Mouse (Mus musculus) right cerebral cortex, adult 18-20 months (tissue): Measurements from ENCODE around the gene Srpk1.
A peak's percentile ranks its signal among the peaks of the same experiment; 100 is the strongest.

ENCODE experiments used
- DNase-seq: peaks from one replicate; pipeline ENCODE4 v3.0.0; 2022; ENCODE audit warnings: mixed read lengths

Gene Srpk1

DNA sequence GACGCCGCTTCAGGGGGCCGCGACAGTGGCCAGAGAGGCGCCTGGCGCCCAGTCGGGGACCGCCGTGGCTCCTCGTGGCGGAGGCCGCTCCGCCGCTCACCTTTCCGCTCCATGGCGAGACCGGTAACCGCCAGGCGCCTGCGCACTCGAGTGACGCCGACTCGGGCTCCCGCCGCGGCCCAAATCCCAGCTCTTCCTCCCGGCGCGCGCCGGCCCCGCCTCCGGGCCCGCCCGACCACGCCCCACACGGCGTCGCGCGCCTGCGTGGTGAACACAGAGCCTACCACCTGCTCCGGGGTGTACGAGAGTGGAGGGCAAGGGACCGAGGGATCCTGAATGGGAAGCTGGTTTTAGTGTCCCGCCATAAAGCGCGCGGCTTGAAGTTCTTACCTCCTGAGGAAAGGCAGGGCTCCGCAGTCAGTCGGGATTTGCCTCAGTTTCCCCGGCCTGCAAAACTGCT lies at the start of gene Srpk1:
Gene Srpk1, minus strand, starts transcription at position 410 of the 460 bp plus-strand sequence.
- peak; percentile 92 for DNase-seq

DNA sequence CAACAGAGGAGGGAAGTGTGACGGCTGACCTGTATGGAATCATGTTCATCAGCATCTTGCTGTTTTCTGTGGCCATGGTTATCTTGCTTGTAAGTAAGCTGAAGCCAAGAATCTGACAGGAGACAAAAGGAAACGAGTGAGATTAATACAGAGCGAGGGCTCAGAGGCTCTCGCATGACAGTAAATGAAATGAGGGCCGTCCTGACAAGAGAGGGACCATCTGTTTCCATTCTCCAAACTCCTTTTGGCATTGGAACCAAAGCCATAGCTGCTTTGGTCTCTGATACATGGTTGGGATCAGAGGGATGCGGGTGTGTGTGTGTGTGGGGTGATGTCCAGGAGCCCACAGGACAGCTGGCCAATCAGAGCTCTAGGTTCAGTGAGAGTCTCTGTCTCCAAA lies 37.1 kb upstream of the Srpk1 start:
- no peak for DNase-seq

DNA sequence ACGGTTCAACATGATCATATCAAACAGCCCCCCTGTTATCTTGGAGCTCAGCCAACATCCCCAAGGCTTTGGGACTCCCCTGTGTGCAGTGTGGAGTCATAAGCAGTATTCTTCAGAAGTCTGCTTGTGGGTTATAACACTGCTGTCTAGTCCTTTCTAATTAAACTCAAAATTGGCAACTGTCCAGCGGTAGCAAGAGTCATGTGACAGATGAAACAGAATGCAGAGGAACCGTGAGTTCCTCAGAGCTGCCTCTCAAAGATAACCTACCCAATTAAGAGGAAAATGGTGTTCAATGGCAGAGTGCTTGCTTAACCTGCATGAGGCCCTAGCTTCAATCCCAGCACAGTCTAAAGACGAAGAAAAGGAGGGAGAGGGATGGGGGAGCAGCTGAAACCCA lies 35.4 kb upstream of the Srpk1 start:
- no peak for DNase-seq

DNA sequence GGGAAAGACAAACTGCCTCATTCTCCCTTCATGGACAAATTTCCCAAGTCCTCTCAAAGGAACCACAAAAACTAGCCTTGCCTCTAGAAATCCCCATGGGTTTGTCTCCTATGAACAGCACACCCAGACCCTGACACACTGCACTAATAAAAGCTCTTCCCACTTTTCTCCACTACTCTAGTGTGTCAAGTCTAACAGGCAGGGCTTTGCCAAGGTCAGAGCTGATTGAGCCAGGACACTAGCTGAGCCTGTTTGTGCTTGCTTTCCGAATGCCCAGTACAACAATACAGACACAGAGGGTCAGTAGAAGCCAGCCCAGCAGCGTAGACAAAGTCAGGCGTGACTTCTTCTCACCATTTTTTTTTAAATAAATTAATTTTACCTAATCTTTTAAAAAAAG lies 27.8 kb upstream of the Srpk1 start:
- no peak for DNase-seq

DNA sequence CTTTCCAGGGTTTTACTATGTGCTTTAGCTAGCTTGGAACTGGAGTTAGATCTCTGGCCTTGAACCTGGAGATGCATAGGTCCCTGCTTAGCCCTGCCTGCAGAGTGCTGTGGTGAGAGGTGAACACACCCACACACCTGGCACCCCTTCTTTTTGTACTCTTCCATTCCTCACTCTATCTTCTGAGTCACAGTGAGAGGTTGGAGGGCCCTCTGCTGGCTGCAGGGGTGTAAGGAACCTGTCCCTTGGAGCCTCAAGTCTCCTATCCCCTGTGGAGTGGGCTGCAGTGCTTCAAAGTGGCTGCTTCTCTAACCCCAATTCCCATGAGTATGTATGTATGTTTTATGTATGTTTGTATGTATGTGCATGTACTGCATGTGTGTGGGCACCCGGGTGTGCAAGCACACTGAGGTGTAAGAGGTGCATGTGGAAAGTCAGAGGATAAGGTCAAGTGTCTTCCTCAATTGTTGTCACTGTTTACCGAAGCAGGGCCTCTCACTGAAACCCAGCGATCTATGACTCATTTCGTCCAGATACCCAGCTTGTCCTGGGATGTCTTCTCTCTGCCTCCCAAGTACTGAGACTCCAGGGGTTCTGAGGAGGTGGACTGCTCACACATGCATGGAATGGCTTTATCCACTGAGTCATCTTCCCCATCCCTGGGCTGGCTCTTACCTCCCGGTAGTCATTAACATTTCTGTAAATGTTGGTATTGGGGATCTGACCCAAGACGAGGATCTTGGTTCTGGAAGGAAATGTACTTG lies 26.3 kb upstream of the Srpk1 start:
- peak; percentile 77 for DNase-seq

DNA sequence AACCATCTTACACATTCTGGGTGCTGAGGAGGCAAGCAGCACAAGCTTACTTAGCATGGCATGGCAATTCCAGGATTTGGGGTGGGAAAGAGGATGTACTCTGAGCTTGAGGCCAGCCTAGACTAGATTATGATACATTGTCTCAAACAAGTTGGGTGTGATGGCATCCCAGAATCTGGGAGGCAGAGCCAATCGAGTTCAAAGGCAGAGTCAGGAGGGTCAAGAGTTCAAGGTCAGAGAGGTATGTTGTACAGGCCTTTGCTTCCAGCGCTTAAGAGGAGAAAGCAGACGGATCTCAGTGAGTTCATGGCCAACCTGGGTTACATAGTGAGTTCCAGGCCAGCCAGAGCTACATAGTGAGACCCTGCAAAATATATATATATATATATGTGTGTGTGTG lies 23.7 kb upstream of the Srpk1 start:
- no peak for DNase-seq

DNA sequence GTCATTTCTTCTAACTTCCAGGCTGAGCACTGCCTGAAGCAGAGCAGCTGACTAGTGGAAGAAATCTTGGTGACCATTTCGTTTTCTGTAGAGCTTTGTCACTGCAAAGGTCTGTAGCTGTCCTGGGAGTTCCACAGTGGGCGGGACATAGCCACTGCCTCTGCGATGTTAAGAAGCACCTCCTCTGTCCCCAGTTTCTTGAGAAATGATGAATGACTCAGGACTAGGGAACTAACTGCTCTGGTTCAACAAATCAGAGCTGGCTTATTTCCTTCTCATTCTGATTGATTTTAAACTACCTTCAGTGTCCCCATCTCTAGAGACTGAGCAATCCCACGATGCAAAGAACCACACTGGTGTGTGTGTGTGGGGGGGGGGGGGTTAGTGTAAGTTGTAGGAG lies 21.6 kb upstream of the Srpk1 start:
- DNase-seq, result no peak

DNA sequence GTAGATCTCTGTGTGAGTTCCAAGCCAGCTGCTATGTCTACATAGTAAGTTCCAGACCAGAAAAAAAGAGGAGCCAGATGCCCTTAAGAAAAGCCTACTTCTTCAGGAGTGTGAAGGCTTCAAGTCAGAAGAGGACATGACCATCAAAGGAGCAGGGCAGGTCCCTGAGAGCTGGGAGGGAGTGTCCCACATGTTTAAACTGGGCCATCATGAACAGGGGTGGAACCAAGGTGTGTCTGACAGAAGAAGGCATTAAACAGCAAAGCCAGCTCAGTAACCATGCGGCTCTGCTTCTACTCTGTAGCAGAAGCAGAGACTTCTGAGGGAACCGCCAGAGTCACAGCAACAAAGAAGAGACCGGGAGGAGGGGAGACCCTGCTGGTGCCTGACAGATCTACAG lies 21.2 kb upstream of the Srpk1 start:
- no peak for DNase-seq

DNA sequence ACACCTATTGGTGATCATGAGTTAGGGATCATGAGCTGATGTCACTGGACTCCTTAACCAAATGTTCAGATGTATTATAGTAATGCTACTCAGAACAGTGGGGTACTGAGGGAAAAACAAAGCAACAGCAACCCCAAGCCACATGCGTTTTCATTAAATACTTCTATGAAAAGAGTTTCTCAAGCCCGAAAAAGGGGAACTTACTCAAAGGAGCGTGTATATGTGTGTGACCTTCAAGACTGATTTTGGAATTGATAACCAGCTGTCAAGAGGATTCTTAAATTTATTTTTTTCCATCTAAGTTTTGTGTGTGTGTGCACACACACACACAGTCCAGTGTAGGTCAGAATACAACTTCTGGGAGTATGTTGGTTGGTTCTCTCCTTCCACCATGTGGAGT lies 17.6 kb upstream of the Srpk1 start:
- DNase-seq, result no peak

DNA sequence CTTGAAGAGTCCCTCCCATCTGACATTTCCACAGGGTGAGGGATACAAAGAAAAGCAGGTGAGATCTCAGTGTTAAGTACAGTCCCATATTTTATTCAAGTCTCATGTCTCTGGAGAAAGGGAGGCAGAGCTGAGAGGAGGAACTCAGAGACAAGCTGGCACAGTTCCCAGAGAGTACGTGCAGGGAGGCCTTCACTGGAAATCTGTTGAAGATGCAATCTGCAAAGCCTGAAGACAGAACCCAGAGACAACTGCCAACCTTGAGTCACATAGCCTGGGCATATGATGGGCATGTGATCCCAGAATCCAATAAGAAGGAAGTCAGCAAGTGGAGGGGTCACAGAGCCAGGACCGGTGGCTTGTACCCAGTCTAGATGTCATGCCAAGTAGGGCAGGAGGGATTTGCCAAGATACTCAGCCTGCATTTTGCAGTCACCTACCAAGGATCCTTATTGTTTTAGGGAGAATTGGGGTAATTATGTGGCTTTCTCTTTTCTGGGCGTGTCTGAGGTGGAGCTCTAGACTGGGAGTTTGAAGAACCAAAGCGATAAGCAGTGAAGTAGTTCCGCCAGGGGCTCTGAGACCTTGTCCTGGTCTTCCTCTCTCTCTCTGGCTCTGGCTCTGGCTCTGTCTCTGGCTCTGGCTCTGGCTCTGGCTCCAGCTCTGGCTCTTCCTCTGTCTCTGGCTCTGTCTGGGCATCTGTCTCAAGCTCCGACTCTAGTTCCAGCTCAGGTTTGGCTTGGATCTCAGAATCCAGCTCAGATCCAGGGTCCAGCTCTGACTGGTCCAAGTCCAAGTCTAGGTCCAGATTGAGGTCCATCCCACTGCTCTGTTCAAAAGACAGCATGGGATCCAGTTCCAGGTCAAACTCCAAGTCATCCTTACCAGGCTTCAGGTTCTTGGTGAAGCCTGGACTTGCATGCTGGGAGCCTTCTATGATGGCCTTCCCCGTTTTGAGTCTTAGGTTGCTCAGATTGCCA lies 15.5 kb upstream of the Srpk1 start:
- peak; percentile 74 for DNase-seq

DNA sequence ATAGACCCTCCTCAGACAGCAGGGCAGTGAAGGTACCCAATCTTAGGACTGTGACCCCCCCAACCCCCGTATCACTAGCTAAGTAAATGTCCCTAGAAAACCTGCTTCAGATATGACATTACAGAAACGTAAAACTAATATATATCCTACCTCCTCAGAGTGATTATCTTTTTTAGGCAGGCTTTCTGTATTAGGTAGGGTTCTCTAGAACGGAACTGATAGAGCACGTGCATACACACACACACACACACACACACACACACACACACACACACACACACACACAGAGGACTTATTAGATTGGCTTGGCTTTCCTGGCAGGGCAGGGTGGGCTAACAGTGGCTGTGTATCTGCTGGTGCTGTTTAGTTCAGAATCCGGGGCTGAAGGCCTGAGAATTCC lies 13.3 kb upstream of the Srpk1 start:
- no peak for DNase-seq

DNA sequence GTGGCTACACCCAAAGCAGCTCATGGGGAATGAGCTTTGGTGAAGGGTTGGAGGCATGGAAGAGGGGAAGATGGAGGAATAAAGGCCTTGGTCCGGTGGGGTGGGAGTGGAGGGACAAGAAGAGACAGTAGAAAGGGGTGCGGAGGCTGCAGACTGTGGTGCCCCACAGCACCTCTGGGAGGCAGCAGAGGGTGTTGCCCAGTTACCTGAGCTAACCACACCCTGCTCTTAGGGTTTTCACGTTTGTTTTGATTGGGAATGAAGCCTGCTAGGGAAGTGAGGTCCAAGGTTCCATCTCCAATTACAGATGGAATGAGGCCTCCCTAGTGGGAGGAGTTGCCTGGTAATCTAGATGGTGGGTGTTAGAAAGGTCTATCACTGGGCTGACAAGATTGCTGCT lies 6.6 kb upstream of the Srpk1 start:
- no peak for DNase-seq

DNA sequence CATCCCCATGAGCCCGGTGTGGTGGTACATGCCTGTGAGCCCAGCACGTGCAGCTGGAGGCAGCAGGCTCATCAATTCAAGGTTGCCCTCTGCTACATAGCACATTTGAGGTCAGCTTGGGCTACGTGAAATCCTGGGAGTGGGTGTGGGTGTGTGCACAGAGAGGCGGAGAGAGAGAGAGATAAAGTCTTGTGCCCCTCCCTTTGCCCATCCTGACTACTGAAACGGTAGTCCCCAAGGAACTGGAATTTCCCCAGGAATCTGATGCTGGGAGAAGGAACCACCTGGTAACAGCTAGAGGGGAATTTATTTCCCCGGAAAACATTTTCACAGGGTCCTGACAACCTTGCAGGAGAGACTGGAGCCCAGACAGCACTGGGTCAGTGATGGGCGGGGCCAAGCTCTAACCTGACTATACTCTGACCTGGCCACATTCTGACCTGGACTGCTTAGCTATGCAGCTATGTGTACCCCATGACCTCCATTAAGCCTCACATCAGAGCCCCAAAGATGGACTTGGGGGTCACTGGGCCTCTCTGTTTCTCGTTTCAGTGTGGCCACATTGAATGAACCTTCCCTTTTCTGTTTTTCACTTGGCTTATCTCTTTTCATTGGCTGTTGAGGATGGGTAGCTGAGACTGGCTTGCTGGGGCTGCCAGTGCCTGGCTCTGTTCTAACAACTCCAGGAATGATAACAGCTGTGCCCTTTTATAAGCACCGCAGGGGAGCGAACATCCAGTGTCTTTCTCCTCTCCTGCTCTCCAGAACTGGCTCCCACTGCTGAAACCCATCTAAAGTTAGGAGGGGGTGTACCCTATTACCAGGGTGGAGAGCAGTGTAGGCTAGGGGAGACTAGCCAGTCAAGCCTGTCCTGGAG lies 6.0 kb upstream of the Srpk1 start:
- no peak for DNase-seq

DNA sequence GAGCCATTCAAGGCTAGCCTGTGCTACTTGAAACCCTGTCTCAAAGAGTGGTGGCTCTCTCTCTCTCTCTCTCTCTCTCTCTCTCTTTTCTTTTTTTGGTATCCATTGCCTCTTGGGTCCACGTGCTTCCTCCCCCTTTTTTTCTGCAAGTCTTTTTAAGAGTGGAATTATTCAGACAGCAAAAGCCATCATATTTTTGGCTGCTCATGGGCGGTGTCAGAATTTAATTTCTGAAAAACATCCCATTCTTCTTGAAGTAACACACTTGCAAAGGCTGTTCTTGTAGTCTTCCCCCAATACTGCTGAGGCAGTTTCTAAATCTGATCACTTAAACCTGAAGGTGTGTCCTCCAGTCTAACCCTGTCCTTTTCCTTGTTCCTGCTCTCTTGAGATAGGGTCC lies 4.4 kb upstream of the Srpk1 start:
- DNase-seq, result peak; percentile 75

DNA sequence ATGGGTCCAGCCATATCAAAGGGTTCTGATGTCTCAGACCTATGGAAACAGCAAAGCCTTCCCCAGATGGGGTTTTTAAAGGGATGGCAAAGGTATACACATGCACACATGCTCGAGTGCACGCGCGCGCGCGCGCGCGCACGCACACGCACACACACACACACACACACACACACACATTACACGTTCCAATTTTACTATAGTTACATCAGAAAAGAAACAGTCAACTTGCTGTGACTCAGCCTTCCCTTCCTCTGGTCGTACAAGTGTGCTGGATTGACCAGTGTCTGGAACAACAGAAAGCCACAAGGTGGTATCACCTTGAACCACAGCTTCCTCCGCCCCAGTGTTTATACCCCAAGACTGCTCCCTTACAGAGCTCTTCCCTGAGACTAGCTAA lies 2.8 kb upstream of the Srpk1 start:
- no peak for DNase-seq

DNA sequence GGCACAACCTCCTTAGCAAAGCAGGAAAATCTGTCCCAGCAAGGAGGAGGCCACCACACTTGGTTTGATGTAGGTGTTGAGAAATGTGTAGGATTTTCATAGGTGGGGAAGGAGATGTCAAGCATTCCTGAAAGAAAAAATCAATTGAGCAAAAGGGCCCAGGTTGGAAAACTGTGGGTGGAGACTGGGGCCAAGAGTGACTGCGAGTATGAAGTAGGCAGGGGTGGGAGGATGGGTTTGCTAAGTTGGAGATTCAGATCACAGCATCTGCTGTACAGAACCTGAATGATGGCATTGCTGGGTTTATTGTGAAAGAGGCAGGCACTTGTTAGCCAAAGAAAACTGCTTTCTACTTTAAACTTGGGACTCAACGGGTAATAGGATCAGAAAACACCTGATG lies 2.3 kb upstream of the Srpk1 start:
- peak; percentile 65 for DNase-seq

DNA sequence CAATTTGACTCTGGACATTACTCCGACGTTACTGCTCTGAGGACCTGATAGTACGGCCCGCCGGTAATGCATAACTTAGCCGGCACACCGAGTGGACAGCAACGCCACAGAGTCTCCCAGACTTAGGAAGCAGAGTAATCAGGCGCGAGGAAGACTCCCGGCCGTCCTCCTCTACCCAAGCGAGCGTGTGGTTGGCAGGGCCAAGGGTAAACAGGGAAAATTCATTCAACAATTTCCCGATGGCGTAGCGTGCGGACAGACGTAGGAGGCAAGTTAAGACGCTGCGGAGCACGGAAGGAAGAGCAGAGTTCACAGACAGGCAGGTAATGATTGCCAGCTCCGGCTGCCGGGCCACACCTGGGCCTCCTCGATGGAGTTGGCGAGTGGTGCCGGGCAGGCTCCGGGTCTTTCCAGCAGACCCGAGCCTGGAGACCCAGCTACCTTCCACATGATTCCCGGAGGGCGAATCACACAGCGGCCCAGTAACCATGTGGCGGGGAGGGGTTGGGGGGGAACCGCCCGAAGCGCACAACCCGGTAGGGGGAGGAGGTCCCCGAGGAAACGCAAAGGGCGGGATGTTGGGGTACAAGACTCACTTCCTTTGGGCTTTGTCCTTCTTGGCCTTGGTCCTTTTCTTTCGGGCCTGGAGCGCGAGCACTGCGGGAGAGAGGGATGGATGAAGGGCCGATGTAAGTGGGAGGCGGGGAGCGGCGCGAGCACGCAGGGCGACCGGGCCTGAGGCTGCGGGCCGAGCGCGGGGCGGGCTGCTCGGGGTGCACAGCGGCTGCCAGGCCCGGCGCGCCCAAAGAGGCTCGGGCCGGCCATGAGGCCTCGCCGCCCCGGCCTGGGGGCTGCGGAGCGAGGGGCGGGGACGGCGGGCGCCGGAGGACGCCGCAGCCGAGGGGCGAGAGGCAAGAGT lies 869 bp downstream of the Srpk1 start:
- peak; percentile 58 for DNase-seq

DNA sequence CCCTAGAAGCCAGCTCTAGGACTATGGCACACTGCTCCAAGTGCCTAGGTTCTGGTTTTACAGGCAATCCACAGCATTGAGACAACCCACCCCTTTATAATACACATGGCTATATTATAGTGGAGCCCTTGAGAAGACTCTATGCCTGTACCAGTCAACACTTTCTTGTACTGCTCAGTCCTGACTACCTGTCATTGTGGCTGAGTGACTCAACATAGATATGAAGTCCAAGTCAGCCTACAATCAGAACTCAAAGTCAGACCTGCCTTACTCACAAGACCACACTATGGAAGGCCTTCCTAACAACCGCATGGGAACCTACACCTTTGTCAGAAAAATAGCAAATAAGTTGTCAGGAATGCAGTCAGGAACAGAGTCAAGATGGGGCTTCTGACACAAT lies 3.7 kb downstream of the Srpk1 start:
- no peak for DNase-seq

DNA sequence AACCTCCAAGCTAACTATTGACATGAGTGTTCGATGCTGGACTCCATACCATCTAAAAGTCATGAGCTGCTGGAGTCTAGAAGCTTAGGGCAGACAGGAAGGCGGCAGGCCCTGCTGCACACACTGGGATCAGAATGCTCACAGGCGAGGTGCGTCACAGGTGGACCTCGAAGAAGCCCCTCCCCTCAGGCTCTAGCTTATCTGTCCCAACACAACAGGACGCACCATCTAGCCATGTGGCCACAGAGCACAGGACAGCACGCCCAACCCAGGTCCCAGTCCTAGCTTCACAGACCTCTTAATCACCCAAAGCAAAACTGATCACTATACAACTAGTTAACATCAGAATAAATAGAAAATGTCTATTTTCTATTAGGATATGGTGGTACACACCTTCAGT lies 4.4 kb downstream of the Srpk1 start:
- no peak for DNase-seq

DNA sequence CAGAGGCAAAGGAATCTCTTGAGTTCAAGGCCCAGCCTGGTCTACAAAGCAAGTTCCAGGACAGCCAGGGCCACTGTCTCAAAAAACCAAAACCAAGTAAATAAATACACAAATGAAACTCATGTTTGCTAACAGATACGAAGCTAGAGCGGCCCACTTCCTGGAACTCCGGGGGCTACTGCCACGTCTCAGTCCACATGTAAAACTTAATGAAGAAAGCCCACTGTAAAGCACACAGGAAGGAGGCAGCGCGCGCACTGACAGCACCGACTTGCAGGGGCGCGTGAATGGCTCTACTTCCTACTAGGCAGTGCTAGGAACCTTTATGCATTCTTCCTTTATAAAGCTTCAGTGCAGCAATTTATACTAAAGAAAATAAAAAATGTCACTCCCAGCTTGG lies 4.9 kb downstream of the Srpk1 start:
- no peak for DNase-seq

DNA sequence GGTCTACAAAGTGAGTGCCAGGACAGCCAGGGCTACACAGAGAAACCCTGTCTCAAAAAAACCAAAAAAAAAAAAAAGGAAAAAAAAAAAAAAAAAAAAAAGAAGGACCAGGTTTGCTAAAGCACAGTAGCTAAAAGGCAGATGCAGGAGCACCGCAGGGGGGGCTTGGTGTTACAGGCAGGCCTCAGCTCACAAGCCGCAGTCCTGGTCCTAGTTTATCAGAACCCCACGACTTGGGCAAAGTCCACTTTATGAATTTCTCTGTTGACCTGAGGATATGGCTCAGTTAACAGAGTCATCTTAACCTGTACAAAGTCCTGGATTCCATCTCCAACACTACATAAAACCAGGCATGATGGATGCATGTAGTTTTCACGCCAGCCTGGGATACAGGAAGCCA lies 7.2 kb downstream of the Srpk1 start:
- no peak for DNase-seq

DNA sequence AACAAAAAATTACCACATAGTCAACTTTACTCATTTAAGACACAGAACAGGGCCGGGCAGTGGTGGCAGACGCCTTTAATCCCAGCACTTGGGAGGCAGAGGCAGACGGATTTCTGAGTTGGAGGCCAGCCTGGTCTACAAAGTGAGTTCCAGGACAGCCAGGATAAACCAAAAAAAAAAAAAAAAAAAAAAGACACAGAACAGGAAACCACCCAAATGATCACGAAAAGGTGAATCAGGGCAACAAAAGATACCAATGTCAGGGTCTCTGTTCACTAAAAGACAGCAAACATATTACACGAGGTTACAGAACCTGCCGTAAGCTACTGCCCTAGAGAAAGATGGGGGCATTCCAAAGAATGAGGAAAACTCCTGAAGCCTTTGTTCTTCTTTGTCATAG lies 9.4 kb downstream of the Srpk1 start:
- no peak for DNase-seq
